Mouse (Mus musculus) fat pad, adult 2 months (tissue): Measurements from ENCODE around the gene Atl1.

ENCODE experiments used
- DNase-seq: peaks from one replicate; pipeline ENCODE4 v3.0.0-alpha.2; 2011; ENCODE audit warnings: low read depth, low spot score; ENCODE audit errors: extremely low read depth

Gene Atl1

GRCm38 (mm10) chr12:70005103-70005502, 112.7 kb downstream of the Atl1 start:
- DNase-seq = no peak

GRCm38 (mm10) chr12:70010356-70010755, 117.9 kb downstream of the Atl1 start:
- no peak for DNase-seq

GRCm38 (mm10) chr12:70011681-70012080, 119.3 kb downstream of the Atl1 start:
- no peak for DNase-seq

DNA sequence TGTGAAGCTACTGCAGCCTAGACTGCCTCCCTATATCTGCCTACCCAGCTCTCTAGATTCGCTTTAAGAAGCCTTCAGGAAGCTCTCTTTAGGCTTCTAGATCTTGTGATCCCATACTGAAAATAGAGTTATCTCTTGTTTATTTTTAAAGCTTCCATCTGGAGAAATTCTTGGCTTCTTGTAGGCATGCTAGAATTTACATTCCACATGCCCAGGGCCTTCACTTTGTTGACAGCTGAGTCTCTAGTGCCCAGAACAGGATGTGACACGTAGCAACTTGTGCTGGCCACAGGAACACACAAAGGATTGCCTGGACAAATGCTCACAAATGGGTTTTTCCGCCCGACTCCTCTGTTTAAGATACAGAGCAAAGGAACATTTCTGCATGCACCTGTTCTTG, 123.5 kb downstream of the Atl1 start:
- DNase-seq = no peak
